Mouse (Mus musculus) midbrain, postnatal 0 days (tissue): ENCODE measurements around the gene Fut1. TPM values are rescaled to one million over a fixed set of nuclear protein-coding genes. Genes with fewer than 3 reads are reported as not detected.
A peak's percentile ranks its signal among the peaks of the same experiment; 100 is the strongest.
"Not testable (repeated sequence)": the region's sequence is repeated elsewhere in the genome, so short reads cannot be mapped to it uniquely, and the experiment has no call there.

Experiments
- ATAC-seq: fragments of 200-750 bp; cut with Nextera tagmentation; 2 replicates; pipeline ENCODE4 v1.8.0; 2017; ENCODE audit warnings: moderate number of reproducible peaks, mild to moderate bottlenecking, moderate TSS enrichment, moderate library complexity; ENCODE audit not compliant: low FRiP score
- DNase-seq: peaks from one replicate; pipeline ENCODE4 v3.0.0-alpha.2; 2015; ENCODE audit warnings: low spot score
- H3K27ac ChIP-seq: fragments of 300-500 bp; sonication (generic); 2 replicates; pipeline ENCODE4 v1.5.1; 2014; ENCODE audit warnings: low read depth, mild to moderate bottlenecking, low read length, mixed read lengths
- H3K27me3 ChIP-seq: fragments of 300-500 bp; sonication (generic); 2 replicates; pipeline ENCODE4 v1.6.1; 2014; ENCODE audit warnings: low read length, control low read depth, mixed read lengths; ENCODE audit not compliant: insufficient read depth
- H3K36me3 ChIP-seq: fragments of 300-500 bp; sonication (generic); 2 replicates; pipeline ENCODE4 v1.6.1; 2014; ENCODE audit warnings: low read length, control low read depth, mixed read lengths; ENCODE audit not compliant: insufficient read depth
- H3K4me1 ChIP-seq: fragments of 300-500 bp; sonication (generic); 2 replicates; pipeline ENCODE4 v1.6.1; 2014; ENCODE audit warnings: mild to moderate bottlenecking, control low read depth, antibody characterized with exemption, low read length, mixed read lengths; ENCODE audit not compliant: insufficient read depth
- H3K4me2 ChIP-seq: fragments of 300-500 bp; sonication (generic); 2 replicates; pipeline ENCODE4 v1.6.1; 2014; ENCODE audit warnings: low read depth, mild to moderate bottlenecking, low read length, mixed read lengths; ENCODE audit not compliant: poor library complexity, severe bottlenecking
- H3K4me3 ChIP-seq: fragments of 300-500 bp; sonication (generic); 2 replicates; pipeline ENCODE4 v1.5.1; 2014; ENCODE audit warnings: low read depth, mild to moderate bottlenecking, low read length, moderate library complexity
- H3K9ac ChIP-seq: fragments of 300-500 bp; sonication (generic); replicated peaks from 2 replicates; pipeline ENCODE4 v1.6.1; 2014; ENCODE audit warnings: mild to moderate bottlenecking, low read length, moderate library complexity, mixed read lengths; ENCODE audit not compliant: poor library complexity, severe bottlenecking
- H3K9me3 ChIP-seq: fragments of 300-500 bp; sonication (generic); 2 replicates; pipeline ENCODE4 v1.6.1; 2016; ENCODE audit warnings: low read length, control low read depth
- CTCF ChIP-seq: IDR thresholded peaks from 2 replicates; pipeline ENCODE4 v1.5.1; 2016; ENCODE audit warnings: antibody characterized with exemption, mild to moderate bottlenecking
- WGBS: fragments of 180-500 bp; shearing (Covaris S2); extraction: QIAGEN DNeasy Blood & Tissue Kit; methylation state at CpG from one replicate; pipeline ENCODE4 v1.1.7; 2014; 5-methylcytosine and 5-hydroxymethylcytosine counted together
- polyA plus RNA-seq: library from polyadenylated mRNA; unstranded; fragments of >200 nt; fragmentation: Nextera tagmentation; extraction: Ambion mirVana; gene quantifications from 2 replicates; pipeline ENCODE4 v1.2.1, GENCODE M21; 2015
- total RNA-seq: library from RNA; depleted of rRNA; stranded (reverse); fragments of >200 nt; gene quantifications from 2 replicates; pipeline ENCODE4 v1.2.3, GENCODE M21; 2014

Fut1 gene
- total and polyA plus RNA-seq, 2 experiments from 2014 or later = not detected

- Histone ChIP-seq H3K4me3 (peak overlapping the region; percentile 42), H3K36me3 (no peaks in the 10 kb centered on the region), H3K9ac (peak overlapping the region; percentile 46; the same call in 1 of the 2 replicates), H3K4me2 (peak overlapping the region; percentile 84), H3K27me3 (no peaks in the 10 kb centered on the region), H3K27ac (peak overlapping the region; percentile 74), H3K9me3 (no peaks in the 10 kb centered on the region), H3K4me1 (peaks cover 9% of the 10 kb centered on the region; the same call in 1 of the 2 replicates)
- ATAC-seq (peak; percentile 69), DNase-seq (peak; percentile 83)
- no peak for TF ChIP-seq CTCF
- WGBS = 5% methylated on average over 18 of the region's 18 CpGs
Observed at GRCm38 (mm10) chr7:45644183-45644582, 27.1 kb downstream of the Fut1 start.

- peak overlapping the region; percentile 84 for H3K4me2 ChIP-seq
- ATAC-seq (no peak), DNase-seq (no peak)
- H3K27ac ChIP-seq = peak overlapping the region; percentile 74
- no peaks in the 10 kb centered on the region for H3K27me3 ChIP-seq
- H3K36me3 ChIP-seq = no peaks in the 10 kb centered on the region
- TF ChIP-seq CTCF = no peak
- no peaks in the 10 kb centered on the region for H3K9me3 ChIP-seq
- peak overlapping the region; percentile 46; the same call in 1 of the 2 replicates for H3K9ac ChIP-seq
- peaks cover 9% of the 10 kb centered on the region; the same call in 1 of the 2 replicates for H3K4me1 ChIP-seq
- peak overlapping the region; percentile 42 for H3K4me3 ChIP-seq
- 67% methylated on average over 6 of the region's 6 CpGs for WGBS
Observed at GRCm38 (mm10) chr7:45644872-45645590, 27.9 kb downstream of the Fut1 start.

- H3K4me1 ChIP-seq = peaks cover 9% of the 10 kb centered on the region; the same call in 1 of the 2 replicates
- H3K36me3 ChIP-seq = no peaks in the 10 kb centered on the region
- no peaks in the 10 kb centered on the region for H3K27me3 ChIP-seq
- no peak overlapping the region for H3K9ac ChIP-seq
- DNase-seq = no peak
- no peak overlapping the region for H3K4me2 ChIP-seq
- no peaks in the 10 kb centered on the region for H3K9me3 ChIP-seq
- TF ChIP-seq CTCF = no peak
- no peak for ATAC-seq
- H3K27ac ChIP-seq = no peak overlapping the region
- H3K4me3 ChIP-seq = no peak overlapping the region
- 54% methylated on average over 7 of the region's 7 CpGs for WGBS
Observed at GRCm38 (mm10) chr7:45645591-45645971, 28.5 kb downstream of the Fut1 start.

- WGBS = 85% methylated on average over 4 of the region's 4 CpGs
- Histone ChIP-seq H3K4me1 (peaks cover 9% of the 10 kb centered on the region; the same call in 1 of the 2 replicates), H3K27me3 (no peaks in the 10 kb centered on the region), H3K27ac (no peak overlapping the region), H3K9ac (no peak overlapping the region), H3K4me2 (no peak overlapping the region), H3K9me3 (no peaks in the 10 kb centered on the region), H3K4me3 (no peak overlapping the region), H3K36me3 (no peaks in the 10 kb centered on the region)
- no peak for TF ChIP-seq CTCF
- DNase-seq = no peak
- no peak for ATAC-seq
Observed at GRCm38 (mm10) chr7:45646671-45647070, 29.6 kb downstream of the Fut1 start.

- no peak for TF ChIP-seq CTCF
- Histone ChIP-seq H3K27me3 (no peaks in the 10 kb centered on the region), H3K9ac (no peak overlapping the region), H3K4me2 (no peak overlapping the region), H3K27ac (no peak overlapping the region), H3K9me3 (no peaks in the 10 kb centered on the region), H3K4me3 (no peak overlapping the region), H3K4me1 (peaks cover 6% of the 10 kb centered on the region; the same call in 1 of the 2 replicates), H3K36me3 (no peaks in the 10 kb centered on the region)
- DNase-seq (no peak), ATAC-seq (no peak)
- WGBS = 87% methylated on average over 8 of the region's 8 CpGs
Observed at GRCm38 (mm10) chr7:45649351-45649750, 32.3 kb downstream of the Fut1 start.

- 94% methylated on average over 19 of the region's 20 CpGs for WGBS
- ATAC-seq, DNase-seq: not testable (repeated sequence)
Observed at GRCm38 (mm10) chr7:45650484-45650883, 33.4 kb downstream of the Fut1 start.

More at GRCm38 (mm10) chr7:45650484-45650883, 33.4 kb downstream of the Fut1 start:
- not testable (repeated sequence) for H3K27me3 ChIP-seq, H3K36me3 ChIP-seq, H3K9me3 ChIP-seq, H3K27ac ChIP-seq, H3K4me2 ChIP-seq, H3K4me1 ChIP-seq, H3K9ac ChIP-seq, H3K4me3 ChIP-seq
